Mouse (Mus musculus) midbrain, postnatal 0 days (tissue): Measurements from ENCODE around the gene Ctrl. TPM values are rescaled to one million over a fixed set of nuclear protein-coding genes. Genes with fewer than 3 reads are reported as not detected.

Experiments
- ATAC-seq: fragments of 200-750 bp; cut with Nextera tagmentation; 2 replicates; pipeline ENCODE4 v1.8.0; 2017; ENCODE audit warnings: moderate number of reproducible peaks, mild to moderate bottlenecking, moderate TSS enrichment, moderate library complexity; ENCODE audit not compliant: low FRiP score
- DNase-seq: peaks from one replicate; pipeline ENCODE4 v3.0.0-alpha.2; 2015; ENCODE audit warnings: low spot score
- H3K27ac ChIP-seq: fragments of 300-500 bp; sonication (generic); 2 replicates; pipeline ENCODE4 v1.5.1; 2014; ENCODE audit warnings: low read depth, mild to moderate bottlenecking, low read length, mixed read lengths
- H3K27me3 ChIP-seq: fragments of 300-500 bp; sonication (generic); 2 replicates; pipeline ENCODE4 v1.6.1; 2014; ENCODE audit warnings: low read length, control low read depth, mixed read lengths; ENCODE audit not compliant: insufficient read depth
- H3K36me3 ChIP-seq: fragments of 300-500 bp; sonication (generic); 2 replicates; pipeline ENCODE4 v1.6.1; 2014; ENCODE audit warnings: low read length, control low read depth, mixed read lengths; ENCODE audit not compliant: insufficient read depth
- H3K4me1 ChIP-seq: fragments of 300-500 bp; sonication (generic); 2 replicates; pipeline ENCODE4 v1.6.1; 2014; ENCODE audit warnings: mild to moderate bottlenecking, control low read depth, antibody characterized with exemption, low read length, mixed read lengths; ENCODE audit not compliant: insufficient read depth
- H3K4me2 ChIP-seq: fragments of 300-500 bp; sonication (generic); 2 replicates; pipeline ENCODE4 v1.6.1; 2014; ENCODE audit warnings: low read depth, mild to moderate bottlenecking, low read length, mixed read lengths; ENCODE audit not compliant: poor library complexity, severe bottlenecking
- H3K4me3 ChIP-seq: fragments of 300-500 bp; sonication (generic); 2 replicates; pipeline ENCODE4 v1.5.1; 2014; ENCODE audit warnings: low read depth, mild to moderate bottlenecking, low read length, moderate library complexity
- H3K9ac ChIP-seq: fragments of 300-500 bp; sonication (generic); replicated peaks from 2 replicates; pipeline ENCODE4 v1.6.1; 2014; ENCODE audit warnings: mild to moderate bottlenecking, low read length, moderate library complexity, mixed read lengths; ENCODE audit not compliant: poor library complexity, severe bottlenecking
- H3K9me3 ChIP-seq: fragments of 300-500 bp; sonication (generic); 2 replicates; pipeline ENCODE4 v1.6.1; 2016; ENCODE audit warnings: low read length, control low read depth
- CTCF ChIP-seq: IDR thresholded peaks from 2 replicates; pipeline ENCODE4 v1.5.1; 2016; ENCODE audit warnings: antibody characterized with exemption, mild to moderate bottlenecking
- WGBS: fragments of 180-500 bp; shearing (Covaris S2); extraction: QIAGEN DNeasy Blood & Tissue Kit; methylation state at CpG from one replicate; pipeline ENCODE4 v1.1.7; 2014; 5-methylcytosine and 5-hydroxymethylcytosine counted together
- polyA plus RNA-seq: library from polyadenylated mRNA; unstranded; fragments of >200 nt; fragmentation: Nextera tagmentation; extraction: Ambion mirVana; gene quantifications from 2 replicates; pipeline ENCODE4 v1.2.1, GENCODE M21; 2015
- total RNA-seq: library from RNA; depleted of rRNA; stranded (reverse); fragments of >200 nt; gene quantifications from 2 replicates; pipeline ENCODE4 v1.2.3, GENCODE M21; 2014

Gene Ctrl
- total and polyA plus RNA-seq, 2 experiments from 2014 or later = 3.2 to 3.6 TPM

DNA sequence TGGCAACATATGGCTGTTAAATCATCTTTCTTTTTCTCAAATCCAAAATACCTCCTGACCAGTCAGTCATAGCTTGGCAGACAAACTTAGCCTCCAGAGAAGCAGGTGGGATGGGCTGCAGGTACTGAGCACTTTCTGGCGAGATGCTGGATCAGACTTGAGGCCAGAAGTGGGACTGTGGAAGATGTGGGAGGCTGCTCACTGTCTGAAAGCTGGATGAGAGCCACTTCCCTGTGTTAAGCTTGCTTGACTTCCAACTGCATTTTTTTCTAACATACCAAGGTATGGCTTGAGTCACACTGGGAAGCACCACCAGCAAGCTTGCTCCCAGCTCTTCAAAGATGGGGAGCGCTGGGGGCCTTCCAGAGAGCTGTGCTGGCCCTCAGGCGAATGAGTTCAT, 8.5 kb downstream of the Ctrl start:
- H3K36me3 ChIP-seq = 0 out of 2 replicates have a peak, but pooled peaks cover 5% of the 10 kb centered on the region
- ATAC-seq = no peak

DNA sequence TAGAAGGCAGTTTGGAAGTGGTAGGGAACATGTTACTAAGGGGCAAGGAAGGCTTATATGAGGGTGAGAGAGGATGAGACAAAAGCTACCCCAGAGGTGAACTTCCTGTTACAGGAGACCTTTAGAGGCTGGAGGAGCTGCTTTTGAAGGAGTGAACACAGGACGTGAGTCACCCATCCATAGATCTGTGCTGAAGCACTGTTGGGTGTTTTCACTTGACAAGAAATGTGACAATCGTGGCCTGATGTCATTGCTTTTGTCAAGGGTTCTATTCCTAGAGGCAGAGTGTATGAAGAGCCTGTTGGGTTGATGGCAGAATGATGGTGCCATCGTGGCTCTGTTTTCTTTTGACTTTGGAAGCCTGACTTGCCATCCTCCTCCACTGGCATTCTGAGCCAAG, 14.3 kb downstream of the Ctrl start:
- no peaks in the 10 kb centered on the region for H3K4me1 ChIP-seq
- no peak overlapping the region for H3K4me2 ChIP-seq
- no peak for ATAC-seq
- no peak overlapping the region for H3K4me3 ChIP-seq
- no peaks in the 10 kb centered on the region for H3K36me3 ChIP-seq
- no peak for TF ChIP-seq CTCF
- H3K9me3 ChIP-seq = no peaks in the 10 kb centered on the region
- H3K9ac ChIP-seq = no peak overlapping the region
- WGBS = 92% methylated on average over 3 of the region's 3 CpGs
- no peak for DNase-seq
- H3K27me3 ChIP-seq = no peaks in the 10 kb centered on the region
- H3K27ac ChIP-seq = no peak overlapping the region

More for the DNA sequence above, 8.5 kb downstream of the Ctrl start:
- Histone ChIP-seq H3K9ac (no peak overlapping the region), H3K27ac (no peak overlapping the region), H3K4me1 (no peaks in the 10 kb centered on the region), H3K27me3 (no peaks in the 10 kb centered on the region), H3K4me2 (no peak overlapping the region), H3K4me3 (no peak overlapping the region), H3K9me3 (no peaks in the 10 kb centered on the region)
- DNase-seq = no peak
- no peak for TF ChIP-seq CTCF
- WGBS = 75% methylated on average over 3 of the region's 3 CpGs

DNA sequence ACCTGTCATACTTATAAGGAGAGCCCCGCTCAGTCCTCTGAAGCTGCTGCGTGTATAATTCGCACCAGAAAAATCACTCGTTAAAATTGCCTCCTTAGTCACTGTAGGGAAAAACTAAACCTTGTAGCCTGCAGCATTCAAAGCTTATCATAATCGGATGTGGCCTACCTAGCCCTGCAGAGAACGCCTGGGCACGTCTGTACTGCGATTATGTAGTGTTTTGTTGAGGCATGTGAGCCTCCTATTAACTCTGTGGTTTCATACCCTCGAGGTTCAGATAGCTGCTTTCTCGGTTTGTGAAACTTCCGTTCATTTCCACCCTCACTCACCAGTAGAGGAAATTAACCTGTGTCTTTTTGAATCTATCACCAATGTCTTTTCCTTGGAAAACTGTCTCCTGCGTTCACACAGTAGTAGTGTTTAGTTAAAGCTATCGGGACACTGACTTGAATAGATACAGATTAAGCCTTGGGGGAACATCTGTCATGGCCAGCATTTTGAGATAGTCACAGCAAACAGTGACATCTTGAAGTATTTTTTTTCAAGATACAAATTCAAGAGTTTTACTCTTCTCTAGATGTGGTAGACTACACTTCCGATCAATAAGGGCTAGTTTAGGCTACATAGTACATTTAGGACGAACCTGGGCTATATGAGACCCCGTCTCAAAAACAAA, 32.6 kb downstream of the Ctrl start:
- H3K36me3 ChIP-seq = no peaks in the 10 kb centered on the region
- H3K4me2 ChIP-seq = peak overlapping the region; percentile 64
- peak overlapping the region; percentile 88 for H3K27ac ChIP-seq
- H3K9me3 ChIP-seq = no peaks in the 10 kb centered on the region
- no peaks in the 10 kb centered on the region for H3K27me3 ChIP-seq
- peak overlapping the region; percentile 98 for H3K9ac ChIP-seq
- DNase-seq (peak; percentile 10), ATAC-seq (no peak)
- WGBS = 33% methylated on average over 16 of the region's 16 CpGs
- H3K4me3 ChIP-seq = peak overlapping the region; percentile 93
- TF ChIP-seq CTCF = no peak
- no peaks in the 10 kb centered on the region for H3K4me1 ChIP-seq

DNA sequence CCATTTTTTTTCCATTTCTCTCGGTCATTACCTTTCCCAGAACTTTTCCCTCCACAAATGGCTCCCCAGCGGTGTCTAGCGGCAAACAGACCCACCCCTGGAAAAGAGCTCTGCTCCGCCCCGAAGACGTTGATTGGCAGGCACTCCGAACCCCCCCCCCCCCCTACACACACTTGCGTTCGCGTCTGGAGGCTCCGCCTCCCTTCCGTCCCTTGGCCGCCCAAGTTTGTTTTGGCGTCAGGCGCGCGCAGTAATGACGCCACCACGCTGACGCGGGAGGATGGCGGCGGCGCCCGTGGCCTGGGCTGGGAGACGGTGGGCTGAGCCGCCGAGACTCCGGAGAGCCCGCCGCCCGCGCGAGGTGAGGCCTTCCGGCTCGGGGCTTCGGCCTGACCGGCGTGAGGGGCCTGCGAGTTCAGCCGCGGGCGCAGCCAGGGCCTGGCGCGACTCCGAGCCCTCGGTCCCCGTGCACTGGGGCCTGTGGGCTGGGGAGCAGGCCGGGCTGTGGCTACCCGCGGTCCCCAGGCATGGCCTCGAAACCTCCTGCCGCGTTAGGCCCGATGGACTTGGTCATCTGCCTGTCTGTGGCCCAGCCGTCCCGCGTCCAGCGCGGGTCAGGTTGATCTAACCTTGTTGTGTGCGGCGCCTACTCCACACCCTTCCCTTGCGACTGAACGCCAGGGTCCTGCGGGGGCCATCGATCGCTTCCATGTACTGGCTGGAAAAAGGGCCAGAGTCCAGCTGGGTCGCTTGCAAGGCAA, 33.3 kb downstream of the Ctrl start, which contains the start of gene Pskh1:
Pskh1 (plus strand) TSS at position 262 of the 761 bp plus-strand sequence.
- Histone ChIP-seq H3K9me3 (no peaks in the 10 kb centered on the region), H3K4me3 (peak within 1 kb of the TSS; percentile 93), H3K9ac (peak within 1 kb of the TSS; percentile 98), H3K4me1 (no peaks in the 10 kb centered on the region), H3K36me3 (no peaks in the 10 kb centered on the region), H3K27me3 (no peaks in the 10 kb centered on the region), H3K27ac (peak within 1 kb of the TSS; percentile 88), H3K4me2 (peak within 1 kb of the TSS; percentile 64)
- ATAC-seq = peak; percentile 95
- under 1% methylated on average over 68 of the region's 68 CpGs for WGBS
- 0 out of 2 replicates have a peak, but pooled peaks have one; percentile 5 for TF ChIP-seq CTCF
- DNase-seq = peak; percentile 94

DNA sequence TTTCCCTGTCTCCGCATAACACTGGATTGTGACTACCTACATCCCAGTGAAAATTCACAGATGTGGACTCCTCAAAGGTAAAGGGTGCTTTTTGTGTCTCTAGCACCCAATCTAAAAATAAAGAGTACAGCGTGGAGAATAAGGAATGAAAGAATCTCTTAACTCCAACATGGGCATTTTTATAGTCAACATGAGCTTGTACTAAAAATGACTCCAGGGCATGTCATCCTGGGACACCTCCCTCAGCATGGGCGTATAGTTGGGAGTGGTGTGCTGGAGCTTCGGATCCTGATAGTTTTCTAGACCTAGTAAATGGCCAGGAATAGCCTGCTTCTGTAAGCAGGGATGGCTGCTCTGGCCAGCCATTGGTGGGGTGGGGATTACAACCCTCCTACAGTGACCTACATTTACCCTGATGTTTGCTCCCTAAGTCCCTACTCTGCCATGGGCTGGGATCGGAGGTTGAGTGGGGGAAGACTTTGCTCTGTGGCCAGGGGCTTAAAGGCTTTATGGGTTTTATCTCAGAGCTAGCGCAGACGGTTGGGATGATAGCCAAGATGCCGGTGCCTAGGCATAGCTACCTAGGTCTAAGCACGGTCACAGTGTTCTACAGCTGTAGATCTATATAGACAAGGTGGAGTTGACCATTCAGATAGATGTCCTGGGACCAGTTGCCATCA, 35.7 kb downstream of the Ctrl start:
- no peaks in the 10 kb centered on the region for H3K9me3 ChIP-seq
- 80% methylated on average over 9 of the region's 9 CpGs for WGBS
- H3K9ac ChIP-seq = no peak overlapping the region
- no peak for DNase-seq
- TF ChIP-seq CTCF = no peak
- no peaks in the 10 kb centered on the region for H3K4me1 ChIP-seq
- H3K27me3 ChIP-seq = no peaks in the 10 kb centered on the region
- no peak overlapping the region for H3K4me2 ChIP-seq
- ATAC-seq = no peak
- no peak overlapping the region for H3K4me3 ChIP-seq
- no peak overlapping the region for H3K27ac ChIP-seq
- H3K36me3 ChIP-seq = peaks cover 8% of the 10 kb centered on the region; the same call in 1 of the 2 replicates
